Mouse (Mus musculus): ENCODE measurements around the gene Snx29. TPM values are rescaled to one million over a fixed set of nuclear protein-coding genes. Genes with fewer than 3 reads are reported as not detected.

The Snx29 gene
- polyA plus RNA-seq, 1 experiment from 2014 or later = 6.1 TPM

DNA sequence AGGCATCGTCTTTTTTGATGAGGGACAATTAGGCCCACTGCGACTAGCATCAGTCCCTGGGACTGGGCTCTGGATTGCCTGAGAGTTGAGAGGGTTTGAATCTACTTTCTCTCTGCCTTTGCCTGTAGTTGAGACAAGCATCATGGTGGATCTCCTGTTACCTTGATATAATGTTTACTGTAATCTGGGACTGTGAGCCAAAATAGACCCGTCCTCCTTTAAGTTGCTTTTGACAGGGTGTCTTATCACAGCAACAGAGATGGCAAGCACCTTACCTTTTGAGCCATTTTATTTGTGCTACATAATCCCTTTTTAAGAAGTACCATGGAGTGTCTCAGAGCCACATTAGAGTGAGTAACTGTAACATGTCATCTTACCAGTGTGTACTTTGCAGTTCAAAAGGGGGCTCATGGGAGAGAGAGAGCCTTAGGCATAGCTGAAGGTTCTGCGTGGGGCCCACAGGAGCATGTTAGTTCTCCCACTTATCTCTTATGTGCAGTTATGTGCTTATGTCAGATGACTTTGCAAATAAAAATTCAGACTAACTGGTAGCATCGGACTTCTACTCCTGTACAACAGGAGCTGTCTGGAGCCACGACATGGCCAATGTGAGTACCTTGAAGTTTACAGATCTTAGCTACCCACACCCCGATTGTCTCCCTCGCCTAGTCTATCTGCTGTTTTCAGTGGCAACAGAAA is 261.4 kb downstream of the Snx29 start:
- no peak for ATAC-seq (replicated peaks; ENCODE audit: insufficient number of reproducible peaks, insufficient read depth, low FRiP score, low read depth)
- Histone ChIP-seq H3K9ac (no peak overlapping the region), H3K9me3 (replicated peaks) (no peaks in the 10 kb centered on the region), H3K36me3 (no peaks in the 10 kb centered on the region), H3K27ac (no peak overlapping the region), H3K27me3 (no peaks in the 10 kb centered on the region), H3K4me2 (no peak overlapping the region), H3K4me3 (no peak overlapping the region), H3K4me1 (replicated peaks) (peaks cover 30% of the 10 kb centered on the region)
- WGBS = 80% methylated on average over 8 of the region's 8 CpGs

DNA sequence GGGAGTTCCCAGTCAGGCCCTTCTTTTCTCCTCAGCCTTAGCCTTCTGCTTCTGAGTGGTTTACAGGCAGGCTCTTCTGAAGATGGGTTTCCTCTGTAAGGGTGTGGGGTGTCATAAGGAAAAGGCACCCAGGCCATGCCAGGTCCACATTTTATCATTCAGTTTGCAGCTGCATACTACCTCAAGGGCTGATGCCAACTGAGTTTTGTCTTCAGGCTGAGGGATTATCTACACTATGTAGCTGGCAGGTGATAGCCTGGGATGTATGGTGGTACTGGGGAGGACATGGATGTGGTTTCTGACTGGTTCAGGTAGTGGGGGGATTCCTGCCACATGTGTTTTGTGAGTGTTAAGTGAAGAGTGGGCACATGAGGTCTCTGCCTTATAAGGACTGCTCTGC is 266.0 kb downstream of the Snx29 start:
- no peak overlapping the region for H3K4me2 ChIP-seq
- H3K4me3 ChIP-seq = no peak overlapping the region
- no peak overlapping the region for H3K9ac ChIP-seq
- peaks cover 15% of the 10 kb centered on the region for H3K4me1 ChIP-seq (replicated peaks)
- no peaks in the 10 kb centered on the region for H3K36me3 ChIP-seq
- no peak for ATAC-seq (replicated peaks; ENCODE audit: insufficient number of reproducible peaks, insufficient read depth, low FRiP score, low read depth)
- no peaks in the 10 kb centered on the region for H3K9me3 ChIP-seq (replicated peaks)
- H3K27ac ChIP-seq = peak overlapping the region; percentile 80; the same call in 1 of the 2 replicates
- H3K27me3 ChIP-seq = no peaks in the 10 kb centered on the region

DNA sequence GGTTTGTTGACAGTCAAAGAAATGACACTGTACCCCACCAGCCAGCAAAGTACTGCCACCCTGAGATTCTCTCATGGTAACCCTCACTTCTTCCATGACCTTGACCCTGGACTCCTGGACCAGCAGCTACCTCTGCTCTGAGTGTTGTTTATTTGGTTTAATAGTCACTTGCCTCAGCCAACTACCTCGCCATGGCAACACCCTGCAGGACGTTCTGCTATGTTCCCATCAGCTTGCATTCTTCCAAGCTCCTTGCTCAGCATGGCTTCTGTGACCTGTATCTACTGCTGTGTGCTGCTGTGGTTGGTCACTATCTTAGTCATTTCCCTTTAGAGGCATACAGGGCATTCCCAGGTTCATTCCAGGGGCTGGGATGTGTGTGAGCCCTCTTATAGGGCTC is 266.6 kb downstream of the Snx29 start:
- Histone ChIP-seq H3K27ac (peak overlapping the region; percentile 80), H3K4me3 (no peak overlapping the region), H3K36me3 (no peaks in the 10 kb centered on the region), H3K4me1 (replicated peaks) (peaks cover 15% of the 10 kb centered on the region), H3K9ac (no peak overlapping the region), H3K9me3 (replicated peaks) (no peaks in the 10 kb centered on the region), H3K4me2 (no peak overlapping the region), H3K27me3 (no peaks in the 10 kb centered on the region)
- 40% methylated on average over 2 of the region's 2 CpGs for WGBS
- ATAC-seq (replicated peaks; ENCODE audit: insufficient number of reproducible peaks, insufficient read depth, low FRiP score, low read depth) = peak; percentile 15; the same call in 1 of the 2 replicates

DNA sequence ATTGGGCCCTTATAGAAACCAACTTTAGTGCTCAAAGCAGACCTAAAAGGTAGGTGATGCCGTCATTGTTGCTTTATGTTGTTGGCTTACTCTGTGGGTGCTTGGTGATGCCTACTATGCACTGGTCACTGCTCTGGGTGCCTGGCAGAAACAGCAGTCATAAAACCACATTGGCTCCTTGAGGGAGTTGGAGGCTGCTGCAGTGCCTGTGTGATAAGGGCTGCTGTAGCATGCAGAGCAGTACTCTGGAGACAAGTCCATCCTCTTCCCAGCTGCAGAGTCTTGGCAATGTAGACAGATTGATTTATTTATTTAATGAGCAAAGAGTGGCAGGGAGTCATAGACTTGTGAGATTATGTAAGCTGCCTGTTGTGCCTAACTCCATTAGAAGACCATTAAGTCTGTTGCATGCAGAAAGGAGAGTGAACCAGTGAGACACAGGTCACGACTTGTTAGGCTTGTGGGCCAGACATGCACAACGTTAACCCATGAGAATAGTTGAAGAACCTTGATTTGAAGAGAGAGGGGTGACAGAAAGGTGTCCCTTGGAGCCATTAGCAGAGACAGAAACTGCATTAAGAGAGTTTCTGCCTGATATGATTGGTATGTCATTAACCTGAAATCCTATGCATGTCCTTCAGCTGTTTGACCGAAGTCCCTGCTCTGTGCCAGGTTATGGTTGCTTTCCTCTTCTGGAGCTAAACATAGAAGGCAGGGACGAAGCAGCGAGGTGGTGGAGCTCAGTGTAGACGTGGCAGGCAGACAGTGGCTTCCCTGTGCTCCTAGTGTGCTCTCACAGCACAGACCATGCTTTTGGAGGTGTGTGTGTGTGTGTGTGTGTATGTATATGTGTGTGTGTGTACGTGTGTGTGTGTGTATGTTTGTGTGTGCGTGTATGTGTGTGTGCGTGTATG is 267.3 kb downstream of the Snx29 start:
- H3K27ac ChIP-seq = peak overlapping the region; percentile 80
- no peak overlapping the region for H3K4me2 ChIP-seq
- H3K4me1 ChIP-seq (replicated peaks) = peaks cover 15% of the 10 kb centered on the region
- WGBS = 64% methylated on average over 10 of the region's 10 CpGs
- H3K9me3 ChIP-seq (replicated peaks) = no peaks in the 10 kb centered on the region
- H3K9ac ChIP-seq = no peak overlapping the region
- no peaks in the 10 kb centered on the region for H3K27me3 ChIP-seq
- peak; percentile 63 for ATAC-seq (replicated peaks; ENCODE audit: insufficient number of reproducible peaks, insufficient read depth, low FRiP score, low read depth)
- H3K36me3 ChIP-seq = no peaks in the 10 kb centered on the region
- no peak overlapping the region for H3K4me3 ChIP-seq

DNA sequence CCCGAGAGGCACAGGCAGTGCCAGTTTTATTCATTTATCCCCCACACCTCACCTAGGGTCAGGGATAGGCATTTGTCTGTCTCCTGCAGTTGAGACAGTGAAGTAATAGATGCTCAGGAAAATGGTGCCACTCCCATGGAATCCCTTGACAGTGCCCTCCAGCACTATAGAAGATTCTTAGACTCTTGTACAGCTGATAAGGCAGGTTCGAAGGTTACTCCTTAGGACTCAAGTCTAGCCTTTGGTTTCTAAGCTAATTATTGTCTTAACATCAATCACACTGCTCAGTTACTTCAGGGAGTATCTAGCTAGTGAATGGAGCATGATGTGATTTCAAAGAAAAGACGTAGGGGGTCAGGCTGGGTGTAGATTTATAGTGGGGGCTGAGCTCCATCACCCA is 273.9 kb downstream of the Snx29 start:
- Histone ChIP-seq H3K27ac (no peak overlapping the region), H3K27me3 (no peaks in the 10 kb centered on the region), H3K4me3 (no peak overlapping the region), H3K4me2 (no peak overlapping the region), H3K9ac (no peak overlapping the region), H3K9me3 (replicated peaks) (no peaks in the 10 kb centered on the region), H3K36me3 (no peaks in the 10 kb centered on the region), H3K4me1 (replicated peaks) (peaks cover 5% of the 10 kb centered on the region)
- ATAC-seq (replicated peaks; ENCODE audit: insufficient number of reproducible peaks, insufficient read depth, low FRiP score, low read depth) = no peak
- WGBS = 80% methylated on average over 3 of the region's 3 CpGs

DNA sequence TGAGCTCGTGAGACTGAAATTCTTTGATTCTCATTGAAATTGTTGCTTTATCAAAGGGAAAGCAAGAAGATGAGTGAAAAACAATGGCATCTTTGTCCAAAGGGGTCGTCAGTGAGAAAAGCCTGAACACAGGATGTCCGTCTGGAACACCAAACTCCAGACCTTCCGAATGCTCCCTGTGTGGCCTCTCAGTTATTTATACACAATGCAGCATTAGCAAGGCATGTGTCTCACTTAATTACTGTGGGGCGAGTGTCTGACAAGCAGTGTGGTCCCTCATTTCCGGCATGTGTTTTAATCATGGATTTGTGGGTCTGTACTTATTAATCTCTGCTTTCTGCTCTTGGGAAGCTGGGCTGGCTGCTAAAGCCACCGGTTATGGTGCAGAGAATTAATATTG is 275.1 kb downstream of the Snx29 start:
- H3K27me3 ChIP-seq = no peaks in the 10 kb centered on the region
- 42% methylated on average over 7 of the region's 7 CpGs for WGBS
- 0 out of 2 replicates have a peak overlapping the region, but pooled peaks have one; percentile 16 for H3K27ac ChIP-seq
- no peaks in the 10 kb centered on the region for H3K9me3 ChIP-seq (replicated peaks)
- no peaks in the 10 kb centered on the region for H3K36me3 ChIP-seq
- H3K4me3 ChIP-seq = no peak overlapping the region
- H3K9ac ChIP-seq = no peak overlapping the region
- no peak for ATAC-seq (replicated peaks; ENCODE audit: insufficient number of reproducible peaks, insufficient read depth, low FRiP score, low read depth)
- peaks cover 5% of the 10 kb centered on the region for H3K4me1 ChIP-seq (replicated peaks)
- no peak overlapping the region for H3K4me2 ChIP-seq

DNA sequence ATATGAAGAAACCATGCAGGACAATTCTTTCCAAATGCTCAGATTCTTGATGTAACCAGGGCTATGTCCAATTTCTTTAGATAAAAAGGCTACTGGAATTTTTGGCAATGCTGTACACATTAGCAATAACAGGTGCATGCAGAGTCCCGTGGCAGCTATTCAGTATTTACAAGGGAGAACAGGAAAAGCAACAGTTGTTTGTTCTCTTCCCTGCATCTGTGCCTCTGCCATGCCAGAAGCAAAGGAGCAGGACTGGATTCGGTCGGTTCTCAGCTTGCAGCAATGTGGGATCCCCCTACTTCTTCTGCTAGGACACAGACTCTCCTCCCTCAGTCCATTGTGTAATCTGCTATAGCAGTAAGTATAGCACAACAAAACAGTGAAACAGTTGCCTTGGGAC is 276.8 kb downstream of the Snx29 start:
- 78% methylated on average over 3 of the region's 3 CpGs for WGBS
- no peaks in the 10 kb centered on the region for H3K9me3 ChIP-seq (replicated peaks)
- no peak overlapping the region for H3K9ac ChIP-seq
- no peaks in the 10 kb centered on the region for H3K27me3 ChIP-seq
- no peak overlapping the region for H3K27ac ChIP-seq
- H3K4me3 ChIP-seq = no peak overlapping the region
- H3K4me2 ChIP-seq = no peak overlapping the region
- peaks cover 5% of the 10 kb centered on the region for H3K4me1 ChIP-seq (replicated peaks)
- no peak for ATAC-seq (replicated peaks; ENCODE audit: insufficient number of reproducible peaks, insufficient read depth, low FRiP score, low read depth)
- no peaks in the 10 kb centered on the region for H3K36me3 ChIP-seq

DNA sequence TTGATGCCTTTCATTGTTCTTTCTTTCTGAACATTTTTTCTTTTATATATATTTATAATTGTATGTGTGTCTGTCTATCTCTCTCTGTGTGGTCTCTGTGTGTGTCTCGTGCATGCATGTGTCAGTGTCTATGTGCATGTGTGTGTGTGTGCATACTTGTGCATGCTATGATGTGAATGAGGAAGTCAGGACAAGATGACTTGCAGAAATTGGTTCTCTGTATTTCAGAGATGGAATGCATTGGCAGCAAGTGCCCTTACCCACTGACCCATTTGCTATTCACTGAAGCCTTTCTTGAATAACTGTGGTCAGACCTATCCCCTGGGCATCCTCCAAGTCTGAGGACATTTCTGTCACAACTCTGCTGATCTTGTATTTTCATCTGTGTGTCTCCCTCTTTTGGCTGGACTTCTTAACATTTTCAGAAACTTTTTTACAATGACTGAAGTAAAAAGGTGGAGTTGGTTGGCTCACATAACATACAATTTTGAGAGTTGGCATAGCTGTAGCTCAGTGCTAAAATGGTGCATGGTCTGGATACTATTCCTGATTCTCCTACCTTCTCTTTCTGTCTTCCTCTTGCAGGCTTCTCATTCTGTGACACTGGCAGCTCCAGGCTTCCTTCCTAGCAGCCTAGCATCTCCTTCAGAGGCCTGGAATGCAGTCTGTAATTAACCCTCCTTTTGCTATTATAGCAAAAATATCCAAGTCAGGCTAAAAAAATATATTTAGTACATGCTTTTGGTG is 278.8 kb downstream of the Snx29 start:
- 83% methylated on average over 1 of the region's 1 CpGs for WGBS

DNA sequence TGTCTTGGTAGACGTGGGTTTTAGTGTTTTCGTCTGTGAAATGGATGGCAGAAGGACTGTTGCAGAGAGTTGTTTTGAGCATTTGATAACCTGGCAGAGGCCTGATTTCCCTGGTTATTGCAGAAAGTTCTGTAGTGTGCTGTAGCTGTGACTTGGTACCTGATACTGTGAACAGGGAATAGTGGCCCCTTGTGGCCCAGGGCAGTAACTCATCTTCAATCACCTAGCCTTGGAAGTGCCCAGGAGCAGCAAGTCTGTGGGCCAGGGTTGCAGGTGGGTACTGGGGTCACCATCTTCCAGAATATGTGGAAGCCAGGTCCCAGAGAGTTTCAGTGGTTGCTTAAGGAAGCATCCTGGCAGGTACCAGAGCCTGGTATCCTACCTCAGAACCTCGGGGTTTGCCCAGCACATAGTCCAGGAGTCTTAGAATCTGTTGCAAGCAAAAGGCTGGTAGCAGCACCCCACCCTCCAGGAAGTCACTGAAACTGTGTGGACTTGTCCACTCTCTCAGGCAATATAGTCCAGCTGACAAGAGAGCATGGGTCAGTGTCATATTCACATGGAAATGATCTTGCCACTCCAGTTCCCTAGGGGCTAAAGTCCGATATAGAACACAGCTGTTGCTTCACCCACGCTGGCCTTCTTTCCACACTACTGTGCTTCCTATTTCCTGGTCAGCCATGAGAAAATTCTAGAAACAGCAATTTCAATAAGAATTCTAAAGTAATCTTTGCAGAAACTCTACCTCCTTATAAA is 281.1 kb downstream of the Snx29 start:
- Histone ChIP-seq H3K4me3 (no peak overlapping the region), H3K9ac (no peak overlapping the region), H3K36me3 (no peaks in the 10 kb centered on the region), H3K27me3 (no peaks in the 10 kb centered on the region), H3K4me2 (no peak overlapping the region), H3K9me3 (replicated peaks) (no peaks in the 10 kb centered on the region), H3K27ac (no peak overlapping the region), H3K4me1 (replicated peaks) (no peaks in the 10 kb centered on the region)
- WGBS = 64% methylated on average over 5 of the region's 5 CpGs
- no peak for ATAC-seq (replicated peaks; ENCODE audit: insufficient number of reproducible peaks, insufficient read depth, low FRiP score, low read depth)

More for the DNA sequence above, 278.8 kb downstream of the Snx29 start:
- Histone ChIP-seq H3K27me3 (no peaks in the 10 kb centered on the region), H3K27ac (no peak overlapping the region), H3K4me1 (replicated peaks) (peaks cover 5% of the 10 kb centered on the region), H3K4me2 (no peak overlapping the region), H3K4me3 (no peak overlapping the region), H3K9me3 (replicated peaks) (no peaks in the 10 kb centered on the region), H3K36me3 (no peaks in the 10 kb centered on the region), H3K9ac (no peak overlapping the region)
- no peak for ATAC-seq (replicated peaks; ENCODE audit: insufficient number of reproducible peaks, insufficient read depth, low FRiP score, low read depth)

DNA sequence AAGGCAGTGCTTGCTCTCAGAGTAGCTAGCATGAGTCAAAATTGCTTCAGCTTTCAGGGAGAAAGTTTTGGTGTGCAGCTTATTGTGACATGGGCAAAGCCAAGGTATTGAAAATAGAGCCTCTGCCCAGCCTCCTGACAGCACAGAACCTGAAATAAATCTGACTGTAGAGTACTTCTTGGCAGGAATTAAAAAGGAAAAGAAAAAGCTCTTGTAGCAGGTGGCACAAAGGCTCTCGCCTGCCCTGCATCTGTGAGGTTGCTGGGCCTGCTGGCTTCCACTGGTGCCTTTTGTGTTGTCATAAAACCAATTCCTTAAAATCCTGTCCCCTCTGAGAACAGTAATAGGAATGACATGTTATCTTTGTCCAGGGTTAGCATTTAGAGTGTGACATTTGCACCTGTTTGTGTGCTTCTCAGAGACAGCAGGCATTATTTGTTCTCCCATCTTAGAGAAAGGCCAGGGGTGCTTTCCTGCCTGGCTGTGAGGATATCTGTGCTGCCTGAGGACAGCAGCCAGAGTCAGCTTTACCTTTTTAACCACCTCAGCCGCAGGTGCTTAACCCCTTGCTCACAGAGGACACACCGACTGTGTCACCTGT is 289.9 kb downstream of the Snx29 start:
- Histone ChIP-seq H3K27me3 (no peaks in the 10 kb centered on the region), H3K4me3 (no peak overlapping the region), H3K9ac (no peak overlapping the region), H3K4me1 (replicated peaks) (no peaks in the 10 kb centered on the region), H3K27ac (no peak overlapping the region), H3K36me3 (no peaks in the 10 kb centered on the region), H3K9me3 (replicated peaks) (no peaks in the 10 kb centered on the region), H3K4me2 (no peak overlapping the region)
- no peak for ATAC-seq (replicated peaks; ENCODE audit: insufficient number of reproducible peaks, insufficient read depth, low FRiP score, low read depth)
- WGBS = 77% methylated on average over 3 of the region's 3 CpGs

All from heart, embryonic 15.5 days (tissue).